Mouse (Mus musculus): ENCODE results near the gene Hist1h1c.

Gene Hist1h1c

DNA sequence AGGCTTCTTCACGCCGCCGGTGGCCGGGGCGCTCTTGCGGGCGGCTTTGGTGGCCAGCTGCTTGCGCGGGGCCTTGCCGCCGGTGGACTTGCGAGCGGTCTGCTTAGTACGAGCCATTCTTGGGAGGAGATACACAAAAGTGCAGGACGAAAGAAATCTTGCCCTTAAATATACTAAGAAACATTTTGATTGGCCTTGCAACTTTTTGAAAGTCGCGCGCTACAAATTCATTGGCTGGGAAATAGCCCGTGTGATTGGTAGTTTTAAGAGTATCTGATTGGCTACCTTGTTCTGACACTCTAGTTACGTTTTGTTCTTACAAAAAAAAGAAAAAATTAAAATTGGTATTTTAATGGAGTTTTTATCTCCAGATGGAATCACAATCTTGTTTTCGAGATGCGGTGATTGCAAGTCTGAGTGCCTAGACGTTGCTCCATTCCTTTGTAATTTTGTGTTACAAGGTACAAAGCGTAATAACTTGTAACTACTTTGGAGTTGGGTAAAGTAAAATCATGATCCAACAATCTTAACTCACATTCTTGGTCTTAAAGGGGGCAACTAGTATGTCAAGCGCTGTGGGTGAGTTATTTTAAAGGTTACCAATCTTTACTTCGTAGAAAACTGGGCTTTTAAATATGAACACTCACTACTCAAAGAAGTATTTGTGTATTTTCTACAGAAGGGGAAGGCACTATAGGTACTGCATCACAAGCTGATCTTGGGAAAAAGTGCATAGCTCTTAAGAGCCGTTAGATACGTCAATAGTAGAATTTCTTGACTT is 7.0 kb downstream of the Hist1h1c start, which contains the start of gene Hist1h3c:
Hist1h3c (minus strand) TSS at position 222 of the 781 bp plus-strand sequence.
- peak; percentile 86 for DNase-seq (ENCODE audit: low spot score)

DNA sequence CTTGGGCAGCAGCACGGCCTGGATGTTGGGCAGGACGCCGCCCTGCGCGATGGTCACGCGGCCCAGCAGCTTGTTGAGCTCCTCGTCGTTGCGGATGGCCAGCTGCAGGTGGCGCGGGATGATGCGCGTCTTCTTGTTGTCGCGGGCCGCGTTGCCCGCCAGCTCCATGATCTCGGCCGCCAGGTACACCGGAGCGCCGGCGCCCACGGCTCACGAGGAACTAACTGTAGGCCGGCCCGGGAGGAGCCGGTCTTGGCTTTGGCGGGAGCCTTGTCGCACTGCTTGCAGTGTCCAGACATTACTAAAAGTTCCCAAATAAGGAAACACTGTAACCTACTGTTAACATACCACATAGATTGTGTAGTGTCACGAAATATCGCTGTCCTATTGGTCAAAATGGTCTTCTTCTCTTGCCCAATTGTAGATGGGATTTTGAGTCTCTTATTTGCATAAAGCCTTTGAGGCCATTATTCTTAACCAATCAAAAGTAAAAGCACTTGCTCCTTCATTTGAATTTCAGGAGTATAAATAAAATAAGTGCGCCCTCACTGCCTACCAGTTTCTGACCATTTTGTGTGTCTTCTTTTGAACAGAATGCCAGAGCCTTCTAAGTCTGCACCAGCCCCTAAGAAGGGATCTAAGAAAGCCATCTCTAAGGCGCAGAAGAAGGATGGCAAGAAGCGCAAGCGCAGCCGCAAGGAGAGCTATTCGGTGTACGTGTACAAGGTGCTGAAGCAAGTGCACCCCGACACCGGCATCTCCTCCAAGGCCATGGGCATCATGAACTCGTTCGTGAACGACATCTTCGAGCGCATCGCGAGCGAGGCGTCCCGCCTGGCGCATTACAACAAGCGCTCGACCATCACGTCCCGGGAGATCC is 7.8 kb downstream of the Hist1h1c start, which contains the start of gene Hist1h2bb:
Hist1h2bb (plus strand) TSS at position 534 of the 880 bp plus-strand sequence.
- peak; percentile 93 for DNase-seq (ENCODE audit: low spot score)

DNA sequence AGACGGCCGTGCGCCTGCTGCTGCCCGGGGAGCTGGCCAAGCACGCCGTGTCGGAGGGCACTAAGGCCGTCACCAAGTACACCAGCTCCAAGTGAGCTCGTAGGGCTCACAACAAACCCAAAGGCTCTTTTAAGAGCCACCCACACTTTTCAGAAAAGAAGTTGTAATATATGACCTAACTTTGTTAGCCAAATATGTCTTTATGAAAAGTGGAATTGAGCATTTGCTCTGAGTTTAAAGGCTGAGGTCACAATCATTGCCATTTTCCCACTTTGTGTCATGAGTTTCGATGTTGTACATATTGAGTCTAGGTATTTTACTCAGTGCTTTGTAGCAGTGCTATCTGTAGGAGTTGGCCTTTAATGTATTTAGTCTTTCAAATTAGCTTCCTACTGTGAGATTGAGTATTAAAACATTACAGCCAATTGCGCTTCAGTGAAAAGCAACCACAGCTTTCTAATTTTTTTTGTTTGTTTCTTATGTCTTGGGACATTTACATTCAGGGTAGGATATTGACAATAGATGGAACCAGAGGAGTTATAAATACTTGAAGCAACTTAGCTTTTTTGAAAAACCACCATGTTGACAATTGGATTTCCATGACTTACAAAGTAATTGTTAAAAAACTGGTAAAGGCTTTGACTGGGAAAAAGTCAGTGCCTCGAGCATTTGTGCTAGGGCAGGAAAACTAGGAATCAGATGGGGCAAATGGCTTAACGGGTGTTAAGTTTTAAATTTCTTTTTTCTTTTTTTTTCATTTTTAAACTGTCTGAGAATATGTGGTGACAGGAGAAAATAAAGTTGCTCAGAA is 8.7 kb downstream of the Hist1h1c start:
- DNase-seq (ENCODE audit: low spot score), result no peak

DNA sequence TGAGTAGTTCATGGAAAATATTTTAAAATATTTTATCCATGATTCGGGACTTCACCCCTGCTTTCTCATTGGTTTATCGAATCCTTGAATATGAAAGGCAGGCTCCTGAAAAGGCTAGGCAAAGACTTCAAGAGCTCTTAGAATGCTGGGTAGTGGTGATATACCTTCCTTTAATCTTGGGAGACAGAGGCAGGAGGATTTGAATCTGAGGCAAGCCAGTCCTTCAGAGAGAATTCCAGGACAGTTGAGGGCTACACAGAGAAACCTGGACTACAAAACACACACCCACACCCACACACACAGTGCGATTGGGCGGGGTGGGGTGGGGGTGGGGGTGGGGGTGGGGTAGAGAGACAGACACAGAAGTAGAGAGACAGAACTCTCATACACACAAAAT is 9.3 kb downstream of the Hist1h1c start:
- DNase-seq (ENCODE audit: low spot score), result no peak

DNA sequence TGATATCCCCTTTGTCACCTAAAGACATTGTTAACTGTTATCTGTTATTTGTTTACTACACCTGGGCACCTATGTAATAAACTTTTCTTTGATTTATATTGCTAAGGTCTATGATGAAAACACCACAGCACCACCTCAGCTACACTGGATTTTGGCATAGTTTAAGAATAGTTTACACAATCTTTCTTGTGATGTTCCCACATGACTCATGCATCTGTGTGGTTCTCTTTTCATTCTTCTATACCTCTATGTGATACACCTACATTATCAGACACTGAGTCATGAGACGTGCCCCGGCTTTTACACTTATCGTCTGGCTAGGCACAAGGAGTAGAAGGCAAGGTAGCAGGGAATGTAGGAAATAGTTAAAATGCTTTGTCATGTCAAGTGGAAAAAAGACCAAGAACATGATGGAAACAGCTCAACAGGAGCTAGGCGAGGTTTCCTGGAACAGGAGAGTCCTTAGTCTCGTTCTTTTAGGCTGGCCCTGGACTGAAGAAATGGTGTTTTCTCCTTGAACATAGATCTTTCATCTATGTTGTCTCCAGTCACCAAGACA is 11.0 kb downstream of the Hist1h1c start:
- no peak for DNase-seq (ENCODE audit: low spot score)

DNA sequence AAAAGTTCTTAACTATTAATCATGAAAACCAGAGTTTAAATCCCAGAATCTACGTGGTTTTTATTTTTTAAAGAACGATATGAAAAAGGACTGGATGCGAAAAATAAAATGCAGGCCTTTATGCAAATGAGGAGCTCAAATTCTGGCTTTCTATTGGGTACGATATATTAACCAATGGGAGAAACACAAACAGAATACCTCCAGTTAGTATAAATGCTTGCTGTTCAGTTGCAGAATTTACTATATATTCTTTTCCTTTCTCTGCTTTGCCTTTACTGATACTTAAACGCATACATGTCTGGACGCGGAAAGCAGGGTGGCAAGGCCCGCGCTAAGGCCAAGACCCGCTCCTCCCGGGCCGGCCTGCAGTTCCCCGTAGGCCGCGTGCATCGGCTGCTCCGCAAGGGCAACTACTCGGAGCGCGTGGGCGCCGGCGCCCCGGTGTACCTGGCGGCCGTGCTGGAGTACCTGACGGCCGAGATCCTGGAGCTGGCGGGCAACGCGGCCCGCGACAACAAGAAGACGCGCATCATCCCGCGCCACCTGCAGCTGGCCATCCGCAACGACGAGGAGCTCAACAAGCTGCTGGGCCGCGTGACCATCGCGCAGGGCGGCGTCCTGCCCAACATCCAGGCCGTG is 12.3 kb downstream of the Hist1h1c start, which contains the start of gene Hist1h2ab:
Hist1h2ab (plus strand) TSS at position 288 of the 639 bp plus-strand sequence.
- DNase-seq (ENCODE audit: low spot score), result peak; percentile 65

DNA sequence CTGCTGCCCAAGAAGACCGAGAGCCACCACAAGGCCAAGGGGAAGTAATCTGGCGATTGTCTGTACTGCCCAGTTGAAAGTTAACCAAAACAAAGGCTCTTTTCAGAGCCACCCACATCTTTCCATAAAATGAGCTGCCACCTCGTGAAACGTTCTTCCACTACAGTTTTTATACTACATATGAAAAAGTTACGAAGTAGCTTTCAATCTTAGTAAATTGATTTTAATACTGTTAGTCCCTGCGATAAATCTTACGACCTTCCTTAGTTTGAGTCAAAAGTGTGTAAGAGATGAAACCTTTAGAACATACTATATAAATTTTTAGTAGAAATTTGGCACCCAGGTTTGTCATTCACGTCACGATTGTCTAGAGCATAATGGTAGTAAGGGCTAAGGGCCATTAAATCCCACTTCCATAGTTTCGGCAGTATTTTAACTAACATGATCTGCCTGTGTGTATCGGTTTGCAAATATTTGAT is 12.9 kb downstream of the Hist1h1c start:
- DNase-seq (ENCODE audit: low spot score), result no peak

DNA sequence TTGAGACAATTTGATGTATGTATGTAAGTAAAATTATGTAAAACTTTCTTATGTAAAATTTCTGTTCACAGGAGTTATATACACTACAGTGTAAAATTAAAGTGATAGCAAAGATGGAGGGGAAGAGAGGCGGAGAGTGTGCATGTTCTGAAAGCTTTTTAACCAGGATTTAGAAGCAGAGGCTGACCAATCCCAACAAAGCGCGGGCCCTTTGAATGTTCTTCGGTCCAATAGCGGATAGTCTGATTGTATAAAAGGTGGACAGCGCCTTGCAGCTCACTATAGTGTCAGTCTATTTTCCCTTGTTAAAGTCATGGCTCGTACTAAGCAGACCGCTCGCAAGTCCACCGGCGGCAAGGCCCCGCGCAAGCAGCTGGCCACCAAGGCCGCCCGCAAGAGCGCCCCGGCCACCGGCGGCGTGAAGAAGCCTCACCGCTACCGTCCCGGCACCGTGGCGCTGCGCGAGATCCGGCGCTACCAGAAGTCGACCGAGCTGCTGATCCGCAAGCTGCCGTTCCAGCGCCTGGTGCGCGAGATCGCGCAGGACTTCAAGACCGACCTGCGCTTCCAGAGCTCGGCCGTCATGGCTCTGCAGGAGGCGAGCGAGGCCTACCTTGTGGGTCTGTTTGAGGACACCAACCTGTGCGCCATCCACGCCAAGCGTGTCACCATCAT is 13.6 kb downstream of the Hist1h1c start, which contains the start of gene Hist1h3b:
Hist1h3b (plus strand) TSS at position 201 of the 675 bp plus-strand sequence.
- peak; percentile 84 for DNase-seq (ENCODE audit: low spot score)

DNA sequence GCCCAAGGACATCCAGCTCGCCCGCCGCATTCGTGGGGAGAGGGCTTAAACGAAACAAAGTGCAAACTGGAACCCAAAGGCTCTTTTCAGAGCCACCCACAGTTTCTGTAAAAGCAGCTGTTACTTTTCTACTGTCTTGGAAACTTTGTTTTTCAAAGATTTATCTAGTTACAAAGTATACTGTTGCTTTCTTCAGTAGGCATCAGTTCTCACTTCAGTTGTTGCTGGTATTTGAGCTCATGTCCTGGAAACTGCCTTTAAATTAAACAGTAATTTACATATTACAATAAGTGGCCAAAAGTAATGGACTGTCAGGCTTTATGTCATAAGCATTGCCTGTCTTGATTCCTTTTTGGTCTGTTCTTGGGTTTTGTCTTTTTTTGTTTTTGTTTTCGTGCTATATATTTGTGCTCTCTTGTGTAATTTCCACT is 14.1 kb downstream of the Hist1h1c start:
- no peak for DNase-seq (ENCODE audit: low spot score)

DNA sequence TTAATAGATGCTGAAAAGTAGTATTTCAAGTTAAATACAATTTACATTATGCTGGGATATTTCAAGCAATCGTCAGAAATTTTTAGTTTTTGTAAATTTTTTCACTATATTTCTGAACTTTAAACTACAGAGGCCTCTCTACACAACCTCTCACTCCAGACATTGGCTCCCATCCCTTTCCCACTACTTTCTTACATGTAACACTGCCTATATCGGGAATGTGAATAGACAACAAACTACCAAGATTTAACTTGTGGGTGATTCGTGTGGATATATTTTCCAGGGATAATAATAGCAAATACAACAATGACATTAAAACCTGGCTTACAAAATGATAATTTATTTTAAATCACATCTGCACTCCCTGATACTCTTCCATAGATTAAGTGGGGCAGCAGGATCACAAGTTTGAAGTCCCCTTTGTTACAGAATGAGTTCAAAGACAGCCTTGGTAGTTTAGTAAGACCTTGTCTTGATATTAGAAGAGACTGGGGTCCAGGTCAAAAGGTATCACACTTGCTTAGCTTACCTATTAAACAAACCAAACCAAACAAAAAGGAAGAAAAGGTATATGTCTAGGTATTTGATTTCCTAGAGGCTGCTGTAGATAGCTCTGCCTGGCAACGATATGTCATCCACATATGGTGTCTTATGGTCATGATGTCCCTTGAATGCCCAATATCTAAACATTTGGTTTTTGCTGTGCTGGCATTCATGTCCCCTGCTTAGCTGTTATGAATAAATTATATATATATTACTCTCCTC is 14.9 kb downstream of the Hist1h1c start:
- no peak for DNase-seq (ENCODE audit: low spot score)

DNA sequence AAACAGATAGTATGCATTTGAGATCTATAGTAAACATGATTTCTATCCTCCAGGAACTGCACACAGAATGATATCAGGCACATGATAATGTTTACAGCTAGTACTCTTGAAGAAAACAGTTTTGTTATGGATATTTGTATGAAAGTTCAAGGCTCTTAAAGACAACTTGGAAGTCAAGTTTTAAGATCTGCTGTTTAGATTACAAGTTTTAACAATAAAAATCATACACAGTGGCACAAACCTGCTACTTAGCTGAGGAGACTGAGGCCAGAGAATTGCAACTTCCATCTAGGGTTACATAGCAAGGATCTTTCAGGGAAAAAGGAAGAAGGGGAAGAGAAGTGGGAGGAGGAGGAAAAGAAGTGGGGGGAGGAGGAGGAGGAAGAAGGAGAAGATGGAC is 16.4 kb downstream of the Hist1h1c start:
- no peak for DNase-seq (ENCODE audit: low spot score)

DNA sequence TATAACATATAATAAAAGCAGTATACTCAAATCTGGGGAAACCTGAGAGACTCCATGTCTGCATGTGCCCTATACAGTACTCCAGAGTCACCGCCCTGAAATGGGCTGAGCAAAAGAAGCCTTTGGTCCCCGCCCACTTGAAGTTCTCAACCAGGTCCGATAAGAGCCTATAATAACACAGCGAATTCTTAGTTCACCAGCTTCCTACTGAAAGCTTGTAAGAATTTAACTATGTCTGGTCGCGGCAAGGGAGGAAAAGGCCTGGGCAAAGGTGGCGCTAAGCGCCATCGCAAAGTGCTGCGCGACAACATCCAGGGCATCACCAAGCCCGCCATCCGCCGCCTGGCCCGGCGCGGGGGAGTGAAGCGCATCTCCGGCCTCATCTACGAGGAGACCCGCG is 18.2 kb downstream of the Hist1h1c start, which contains the start of gene Hist1h4b:
Hist1h4b (plus strand) TSS at position 224 of the 400 bp plus-strand sequence.
- DNase-seq (ENCODE audit: low spot score), result peak; percentile 94

DNA sequence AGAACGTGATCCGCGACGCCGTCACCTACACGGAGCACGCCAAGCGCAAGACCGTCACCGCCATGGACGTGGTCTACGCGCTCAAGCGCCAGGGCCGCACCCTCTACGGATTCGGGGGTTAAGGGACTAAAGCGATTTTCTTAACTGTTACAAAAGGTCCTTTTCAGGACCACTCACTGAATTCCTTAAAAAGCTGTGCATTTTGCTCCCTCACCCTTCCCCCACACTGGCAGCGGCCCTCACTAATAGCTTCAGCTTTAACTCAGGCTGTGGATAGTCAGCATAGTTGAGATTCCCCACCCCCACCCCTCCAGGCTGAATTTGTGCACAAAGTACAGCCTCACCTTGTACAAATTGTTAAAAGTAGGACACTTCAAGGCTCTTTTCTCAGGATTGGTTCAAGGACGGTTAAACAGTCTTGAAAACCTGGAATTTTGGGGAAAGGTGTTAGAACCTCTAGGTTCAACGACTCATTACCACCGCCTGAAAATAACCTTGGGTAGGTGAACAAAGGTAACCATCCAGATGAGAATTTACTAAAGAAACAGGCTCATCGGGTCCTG is 18.7 kb downstream of the Hist1h1c start:
- no peak for DNase-seq (ENCODE audit: low spot score)

DNA sequence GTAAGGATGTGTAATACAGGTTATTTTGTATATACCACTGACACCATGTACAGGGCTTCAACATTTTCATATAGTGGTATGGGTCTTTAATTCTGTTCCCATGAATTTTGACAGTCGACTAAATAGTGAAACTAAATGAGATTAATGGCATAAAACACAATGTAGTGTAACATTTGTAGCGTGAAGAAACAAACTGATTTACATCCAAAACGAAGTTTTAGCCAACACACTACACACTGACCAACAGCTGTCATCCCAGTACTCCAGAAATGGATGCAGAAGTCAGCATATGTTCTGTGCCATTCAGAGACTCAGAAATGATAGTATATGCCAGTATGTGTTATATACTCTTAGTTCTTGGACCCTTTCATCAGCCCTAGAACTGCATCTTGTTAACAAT is 19.3 kb downstream of the Hist1h1c start:
- no peak for DNase-seq (ENCODE audit: low spot score)

DNA sequence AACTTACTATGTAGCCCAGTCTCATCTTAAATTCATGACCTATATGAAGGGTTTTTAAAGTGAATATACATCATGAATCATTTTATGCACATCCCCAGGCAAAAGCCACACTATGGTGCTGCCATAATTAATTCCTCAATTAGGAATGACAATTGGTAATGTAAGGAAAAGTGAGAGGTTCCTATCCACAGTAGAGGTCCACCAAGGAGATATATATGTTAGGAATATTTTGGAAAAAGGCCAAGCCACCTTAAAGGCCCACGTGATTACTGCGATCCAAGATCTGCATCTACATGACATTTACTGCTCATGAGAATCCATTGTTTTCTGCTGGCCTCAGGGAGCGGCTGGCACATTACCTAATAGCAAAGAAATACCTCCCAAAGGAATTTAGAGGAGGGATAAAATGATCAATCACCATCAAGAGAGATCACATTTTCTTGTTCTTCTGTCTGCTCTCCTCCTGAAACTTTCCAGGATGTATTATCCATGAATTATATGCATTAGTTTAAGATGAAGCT is 20.7 kb downstream of the Hist1h1c start:
- no peak for DNase-seq (ENCODE audit: low spot score)

DNA sequence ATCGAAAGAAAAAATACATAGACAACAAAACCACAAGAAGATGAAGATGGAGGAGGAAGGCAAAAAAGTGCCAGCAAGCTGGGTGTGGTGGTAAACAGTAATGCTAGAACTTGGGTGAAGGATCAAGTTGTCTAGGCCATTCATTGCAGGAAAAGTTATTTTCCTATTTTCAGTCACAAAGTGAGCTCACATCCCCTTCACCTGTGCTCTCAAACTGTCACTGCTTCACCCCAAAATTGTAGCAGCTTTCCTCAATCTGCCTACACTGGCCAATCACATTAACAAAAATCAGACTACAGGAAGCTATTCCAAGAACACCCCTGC is 21.3 kb downstream of the Hist1h1c start:
- DNase-seq (ENCODE audit: low spot score), result no peak

DNA sequence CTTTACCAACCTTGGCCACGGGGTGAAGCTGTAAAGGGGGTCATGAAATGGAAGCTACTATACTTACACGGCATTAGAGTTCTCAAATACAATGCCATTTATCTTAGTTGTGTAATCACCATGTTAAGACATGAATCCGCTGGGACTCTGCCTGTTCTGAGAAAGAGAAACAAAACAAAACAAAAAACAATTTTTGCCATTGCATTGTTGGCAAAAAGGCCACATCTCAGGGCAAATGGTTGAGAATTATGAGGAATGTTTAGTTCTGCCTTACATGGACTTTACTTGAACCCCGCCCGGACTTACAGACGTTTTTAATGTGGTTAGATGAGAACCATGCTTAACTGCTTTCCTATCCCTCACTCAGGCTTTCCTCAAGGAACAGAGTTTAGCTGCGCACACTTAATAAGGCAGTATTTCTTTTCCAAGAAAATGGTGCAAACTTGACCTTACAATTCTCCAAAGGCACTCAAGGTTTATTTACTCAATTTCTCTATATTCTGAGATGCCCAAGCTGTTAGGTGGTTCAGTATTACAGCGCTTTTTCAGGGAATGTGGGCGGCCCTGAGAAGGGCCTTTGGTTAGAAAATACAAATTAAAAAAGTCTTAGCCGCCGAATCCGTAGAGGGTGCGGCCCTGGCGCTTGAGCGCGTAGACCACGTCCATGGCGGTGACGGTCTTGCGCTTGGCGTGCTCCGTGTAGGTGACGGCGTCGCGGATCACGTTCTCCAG is 21.8 kb downstream of the Hist1h1c start:
- DNase-seq (ENCODE audit: low spot score), result no peak
